Mouse (Mus musculus) CH12.LX (cell line): ENCODE results near the gene Pacs1. TPM values are rescaled to one million over a fixed set of nuclear protein-coding genes. Genes with fewer than 3 reads are reported as not detected.

Experiments
- DNase-seq: peaks from one replicate; pipeline ENCODE4 v3.0.0-alpha.2; 2013; ENCODE audit errors: extremely low read depth
- H3K27ac ChIP-seq: 2 replicates; pipeline ENCODE4 v1.5.1; 2012; ENCODE audit warnings: low read depth, mild to moderate bottlenecking, control low read depth, moderate library complexity; ENCODE audit not compliant: insufficient read depth
- H3K27me3 ChIP-seq: replicated peaks from 2 replicates; pipeline ENCODE3; 2012; ENCODE audit warnings: inconsistent platforms
- H3K36me3 ChIP-seq, 2 experiments: replicated peaks in 1 of 2; 2 replicates each; pipeline versions ENCODE3 to v1.6.1; 2012; ENCODE audit warnings: inconsistent platforms in 1 of 2, low read length in 1 of 2, mild to moderate bottlenecking in 1 of 2, mixed read lengths in 1 of 2, moderate library complexity in 1 of 2; ENCODE audit not compliant: control insufficient read depth in 1 of 2, insufficient read depth in 1 of 2
- H3K4me1 ChIP-seq, 2 experiments: 2 replicates each; pipeline ENCODE4 v1.6.1; 2012; ENCODE audit warnings: inconsistent platforms in 1 of 2, moderate library complexity in 1 of 2; ENCODE audit not compliant: insufficient read depth in 2 of 2, control insufficient read depth in 1 of 2
- H3K4me2 ChIP-seq: 2 replicates; pipeline ENCODE4 v1.6.1; 2012; ENCODE audit warnings: low read depth, mild to moderate bottlenecking, control low read depth; ENCODE audit not compliant: poor library complexity, insufficient read depth, severe bottlenecking
- H3K4me3 ChIP-seq, 3 experiments: fragments of 150-350 bp in 1 of 3; sonication (generic) in 1 of 3; replicated peaks in 1 of 3; 2 replicates each; pipeline versions ENCODE3 to v1.5.1; 2011 to 2012; ENCODE audit warnings: low read depth in 2 of 3, low read length in 2 of 3, mild to moderate bottlenecking in 2 of 3, moderate library complexity in 2 of 3, control low read depth in 1 of 3, improper control_type of control experiment in 1 of 3, inconsistent platforms in 1 of 3, mixed read lengths in 1 of 3; ENCODE audit not compliant: poor library complexity in 1 of 3
- H3K79me2 ChIP-seq: replicated peaks from 2 replicates; pipeline ENCODE4 v1.6.1; 2012; ENCODE audit warnings: mild to moderate bottlenecking, moderate library complexity; ENCODE audit not compliant: control insufficient read depth, poor library complexity, insufficient read depth, severe bottlenecking; ENCODE audit errors: extremely low read depth
- H3K9ac ChIP-seq: 2 replicates; pipeline ENCODE4 v1.6.1; 2012; ENCODE audit warnings: low read depth, mild to moderate bottlenecking, control low read depth, moderate library complexity; ENCODE audit not compliant: insufficient read depth
- H3K9me3 ChIP-seq: replicated peaks from 2 replicates; pipeline ENCODE3; 2012; ENCODE audit warnings: low read length, inconsistent platforms, mixed read lengths
- CHD1 ChIP-seq: IDR thresholded peaks from 2 replicates; pipeline ENCODE4 v1.6.1; 2012; ENCODE audit warnings: low read depth, low read length, improper control_type of control experiment, inconsistent platforms
- E2F4 ChIP-seq: IDR thresholded peaks from 2 replicates; pipeline ENCODE4 v1.6.1; 2011; ENCODE audit warnings: low read depth, low read length, improper control_type of control experiment; ENCODE audit not compliant: insufficient replicate concordance
- ELF1 ChIP-seq: IDR thresholded peaks from 2 replicates; pipeline ENCODE4 v1.6.1; 2014; ENCODE audit warnings: low read depth, mild to moderate bottlenecking, inconsistent platforms, low read length, improper control_type of control experiment
- EP300 ChIP-seq: IDR thresholded peaks from 2 replicates; pipeline ENCODE4 v1.6.1; 2011; ENCODE audit warnings: low read length, improper control_type of control experiment
- ETS1 ChIP-seq: conservative IDR thresholded peaks from 2 replicates; pipeline ENCODE4 v1.6.1; 2012; ENCODE audit warnings: low read depth, mild to moderate bottlenecking, inconsistent platforms, low read length, improper control_type of control experiment, moderate library complexity
- GABPA ChIP-seq: IDR thresholded peaks from 2 replicates; pipeline ENCODE4 v1.6.1; 2012; ENCODE audit warnings: low read depth, low read length, improper control_type of control experiment, inconsistent platforms; ENCODE audit not compliant: insufficient replicate concordance
- HCFC1 ChIP-seq: IDR thresholded peaks from 2 replicates; pipeline ENCODE4 v1.6.1; 2012; ENCODE audit warnings: low read depth, mild to moderate bottlenecking, inconsistent platforms, low read length, improper control_type of control experiment
- IRF4 ChIP-seq: IDR thresholded peaks from 2 replicates; pipeline ENCODE4 v1.6.1; 2014; ENCODE audit warnings: low read depth, mild to moderate bottlenecking, inconsistent platforms, low read length, improper control_type of control experiment
- JUN ChIP-seq: IDR thresholded peaks from 2 replicates; pipeline ENCODE4 v1.6.1; 2011; ENCODE audit warnings: low read depth, mild to moderate bottlenecking, low read length, improper control_type of control experiment, moderate library complexity; ENCODE audit not compliant: insufficient read depth
- JUND ChIP-seq: conservative IDR thresholded peaks from 2 replicates; pipeline ENCODE4 v1.6.1; 2011; ENCODE audit warnings: low read depth, low read length, improper control_type of control experiment
- MAFK ChIP-seq: IDR thresholded peaks from 2 replicates; pipeline ENCODE4 v1.6.1; 2011; ENCODE audit warnings: low read length, improper control_type of control experiment; ENCODE audit not compliant: insufficient replicate concordance
- MAZ ChIP-seq: IDR thresholded peaks from 2 replicates; pipeline ENCODE4 v1.6.1; 2012; ENCODE audit warnings: low read depth, mild to moderate bottlenecking, inconsistent platforms, low read length, improper control_type of control experiment, moderate library complexity
- MXI1 ChIP-seq: IDR thresholded peaks from 2 replicates; pipeline ENCODE4 v1.6.1; 2011; ENCODE audit warnings: mild to moderate bottlenecking, low read depth, low read length, improper control_type of control experiment
- MYC ChIP-seq: IDR thresholded peaks from 2 replicates; pipeline ENCODE4 v1.6.1; 2011; ENCODE audit warnings: low read depth, mild to moderate bottlenecking, improper control_type of control experiment, low read length
- NELFE ChIP-seq: IDR thresholded peaks from 2 replicates; pipeline ENCODE4 v1.6.1; 2011; ENCODE audit warnings: low read depth, low read length, improper control_type of control experiment
- NRF1 ChIP-seq: IDR thresholded peaks from 2 replicates; pipeline ENCODE4 v1.6.1; 2014; ENCODE audit warnings: low read depth, mild to moderate bottlenecking, inconsistent platforms, low read length, improper control_type of control experiment, moderate library complexity
- PAX5 ChIP-seq: IDR thresholded peaks from 2 replicates; pipeline ENCODE4 v1.6.1; 2012; ENCODE audit warnings: low read length, inconsistent platforms, mixed read lengths
- RAD21 ChIP-seq: IDR thresholded peaks from 2 replicates; pipeline ENCODE4 v1.6.1; 2011; ENCODE audit warnings: low read depth, mild to moderate bottlenecking, low read length, improper control_type of control experiment, moderate library complexity
- RCOR1 ChIP-seq: conservative IDR thresholded peaks from 2 replicates; pipeline ENCODE4 v1.6.1; 2012; ENCODE audit warnings: low read depth, mild to moderate bottlenecking, inconsistent platforms, low read length, improper control_type of control experiment
- TBP ChIP-seq: conservative IDR thresholded peaks from 2 replicates; pipeline ENCODE4 v1.6.1; 2011; ENCODE audit warnings: low read depth, low read length, improper control_type of control experiment
- UBTF ChIP-seq: IDR thresholded peaks from 2 replicates; pipeline ENCODE4 v1.6.1; 2012; ENCODE audit warnings: low read depth, mild to moderate bottlenecking, inconsistent platforms, low read length, improper control_type of control experiment, moderate library complexity
- USF1 ChIP-seq: IDR thresholded peaks from 2 replicates; pipeline ENCODE4 v1.6.1; 2014; ENCODE audit warnings: low read depth, mild to moderate bottlenecking, inconsistent platforms, low read length, improper control_type of control experiment
- USF2 ChIP-seq: conservative IDR thresholded peaks from 2 replicates; pipeline ENCODE4 v1.6.1; 2011; ENCODE audit warnings: low read depth, low read length, improper control_type of control experiment
- ZKSCAN1 ChIP-seq: IDR thresholded peaks from 2 replicates; pipeline ENCODE4 v1.6.1; 2012; ENCODE audit warnings: low read depth, inconsistent platforms, low read length, improper control_type of control experiment, borderline replicate concordance
- dilution Hi-C: fragments of 300-500 bp; cut with MboI; formaldehyde crosslinking; loops from 2 replicates; pipeline ENCODE4 v1.14.3; 2020; ENCODE audit warnings: low sequenced_read_pairs; ENCODE audit not compliant: extremely low pct_unique_long_range_greater_than_20kb, extremely low pct_ligation_motif_present
- in situ Hi-C: fragments of 300-500 bp; cut with MboI; formaldehyde crosslinking; loops from 3 replicates; pipeline ENCODE4 v1.14.3; 2019; ENCODE audit warnings: low sequenced_read_pairs, low pct_ligation_motif_present, low pct_unique_long_range_greater_than_20kb, mixed read lengths
- polyA plus RNA-seq: library from polyadenylated mRNA; unstranded; fragments of >175 nt; gene quantifications from 2 replicates; pipeline ENCODE4 v1.2.1, GENCODE M21; 2012; ENCODE audit warnings: low read depth; ENCODE audit not compliant: insufficient read length
- total RNA-seq, 2 experiments: library from RNA; depleted of rRNA; stranded (reverse); fragments of 300-350 nt in 1 of 2; fragments of >200 nt in 1 of 2; gene quantifications; 2 replicates each; pipeline ENCODE4 v1.2.3; 2012 to 2014

Pacs1 gene
- total and polyA plus RNA-seq, 3 experiments, result 2.4 to 14.4 (median 10.1) TPM

DNA sequence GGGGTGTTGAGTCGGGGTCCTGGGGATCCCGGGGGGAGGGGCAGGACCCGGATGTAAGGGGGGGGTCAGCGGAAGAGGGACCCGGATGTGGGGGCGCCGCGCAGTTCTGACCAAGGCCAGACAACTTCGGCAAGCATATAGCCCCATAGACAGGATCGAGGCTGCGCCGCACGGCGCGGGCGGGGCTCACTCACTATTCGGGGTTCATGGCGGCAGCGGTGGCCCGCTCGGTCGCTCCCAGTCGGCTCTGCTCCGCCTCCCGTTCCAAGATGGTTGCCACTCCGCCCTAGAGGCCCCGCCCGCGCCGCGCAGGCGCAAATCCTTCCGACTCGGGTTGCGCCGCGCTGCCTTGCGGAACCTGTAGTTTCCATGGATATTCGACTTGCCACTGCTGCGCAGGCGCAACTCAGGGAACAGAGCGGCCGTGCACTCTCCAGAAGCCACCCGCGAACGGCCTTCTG, 166.2 kb downstream of the Pacs1 start, which contains the start of gene Rab1b (continued):
- no peak for TF ChIP-seq ETS1
- TF ChIP-seq NRF1, result peak; percentile 98

DNA sequence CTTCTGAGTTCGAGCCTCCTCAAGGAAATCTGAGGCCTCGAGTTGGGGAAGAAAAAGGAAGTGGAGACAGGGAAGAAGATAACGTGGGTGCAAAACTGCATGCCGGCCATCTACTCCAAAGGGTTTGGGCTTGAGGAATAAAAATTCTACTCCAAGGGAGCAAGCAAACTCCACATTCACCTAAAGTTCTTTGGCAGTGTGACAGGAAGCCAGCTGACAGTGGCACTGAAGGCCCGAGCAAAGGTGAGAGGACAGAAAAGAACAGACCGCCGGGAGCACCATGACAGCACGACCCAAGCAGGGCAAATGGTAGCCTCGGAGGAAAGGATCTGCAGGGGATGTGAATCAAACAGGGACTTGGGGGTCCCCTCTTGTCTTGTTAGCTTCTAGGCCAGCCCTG, 166.8 kb downstream of the Pacs1 start:
- Histone ChIP-seq H3K79me2 (peaks cover 5% of the 10 kb centered on the region; the same call in 1 of the 2 replicates), H3K36me3 (peaks cover 46 to 73% of the 10 kb centered on the region in 2 experiments), H3K4me2 (peak overlapping the region; percentile 88), H3K9me3 (no peaks in the 10 kb centered on the region), H3K9ac (peak overlapping the region; percentile 84), H3K4me3 (peak overlapping the region; percentile 78 to 85 (median 81)), H3K27ac (no peak overlapping the region; the same call in 1 of the 2 replicates), H3K4me1 (peaks cover 6 to 22% of the 10 kb centered on the region in 2 experiments; a peak in 3 of 4 replicates), H3K27me3 (no peaks in the 10 kb centered on the region)
- TF ChIP-seq MXI1 (no peak), MYC (no peak), ELF1 (no peak), CHD1 (0 out of 2 replicates have a peak, but pooled peaks have one; percentile 37), USF2 (no peak), ZKSCAN1 (no peak), GABPA (no peak), IRF4 (no peak)
- dilution Hi-C loops, result no loop called here
- in situ Hi-C loops, result no loop called here
- DNase-seq, result no peak

DNA sequence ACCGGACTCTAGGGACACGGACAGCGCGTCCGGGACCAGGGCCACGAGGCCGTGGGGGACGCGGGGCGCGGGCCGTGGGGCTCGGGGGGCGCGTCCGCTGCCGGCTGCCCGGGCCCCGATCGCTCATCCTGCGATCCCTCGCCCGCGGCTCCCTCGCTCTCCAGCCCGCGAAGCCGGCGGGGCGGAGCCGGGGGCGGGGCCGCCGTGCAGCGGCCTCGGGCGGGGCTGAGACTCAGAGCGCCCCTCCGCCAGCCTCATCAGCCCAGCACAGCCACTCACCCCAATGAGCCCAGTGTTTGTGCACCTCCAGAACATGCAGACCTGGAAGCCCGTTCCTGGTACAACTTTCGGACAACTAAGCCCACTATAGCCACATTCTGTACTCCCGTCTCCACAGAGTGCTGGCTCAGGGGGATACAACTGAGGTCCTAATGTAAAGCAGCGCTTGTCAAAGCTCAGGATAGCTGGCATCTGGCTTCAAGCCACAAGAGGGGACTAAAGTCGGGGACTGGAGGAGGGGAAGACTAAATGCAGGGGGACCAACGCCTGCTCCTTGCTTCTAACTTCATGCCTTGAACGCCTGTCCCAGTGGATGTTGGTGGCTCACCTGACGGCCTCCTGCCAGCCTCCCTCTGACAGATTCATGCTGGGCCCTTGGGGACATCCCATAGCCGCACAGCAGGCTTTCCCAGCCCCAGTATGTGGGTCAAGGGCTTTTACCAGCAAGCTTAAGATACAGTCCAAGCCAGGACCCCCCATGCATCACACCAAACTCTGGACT, 174.4 kb downstream of the Pacs1 start, which contains the start of gene Cnih2:
Gene Cnih2, minus strand, starts transcription at position 159 of the 781 bp plus-strand sequence.
- no peak for DNase-seq
- dilution Hi-C loops, result no loop called here

More for the DNA sequence above, 174.4 kb downstream of the Pacs1 start, which contains the start of gene Cnih2:
- Histone ChIP-seq H3K4me1 (peaks cover 10% of the 10 kb centered on the region in 2 experiments; a peak in 3 of 4 replicates), H3K79me2 (no peaks in the 10 kb centered on the region), H3K27ac (no peak within 1 kb of the TSS), H3K9ac (peak within 1 kb of the TSS; percentile 58), H3K4me3 (peak within 1 kb of the TSS in 1 of 3 experiments; percentile 34), H3K27me3 (no peaks in the 10 kb centered on the region), H3K36me3 (peaks cover 38 to 55% of the 10 kb centered on the region in 2 experiments), H3K4me2 (peak within 1 kb of the TSS; percentile 72), H3K9me3 (no peaks in the 10 kb centered on the region)
- TF ChIP-seq NRF1 (no peak), JUND (no peak), CHD1 (no peak), HCFC1 (no peak), EP300 (no peak), E2F4 (no peak), RAD21 (no peak), MAZ (no peak), NELFE (no peak), USF1 (no peak), PAX5 (no peak), JUN (no peak), ZKSCAN1 (no peak), ETS1 (no peak), TBP (no peak), RCOR1 (no peak), MAFK (no peak), ELF1 (no peak), USF2 (no peak), UBTF (no peak)
- in situ Hi-C loops, result no loop called here
